Mouse (Mus musculus) G1E (cell line): ENCODE measurements around the gene Glp2r.

Experiments used
- CTCF ChIP-seq: IDR thresholded peaks from 2 replicates; pipeline ENCODE4 v1.5.1; 2012; ENCODE audit warnings: low read depth, low read length, inconsistent platforms, mixed read lengths
- GATA2 ChIP-seq: IDR thresholded peaks from 2 replicates; pipeline ENCODE4 v1.6.1; 2012; ENCODE audit warnings: low read depth, low read length, inconsistent platforms, borderline replicate concordance
- TAL1 ChIP-seq: conservative IDR thresholded peaks from 2 replicates; pipeline ENCODE4 v1.6.1; 2012; ENCODE audit warnings: low read depth, low read length, inconsistent platforms, mixed read lengths

- TF ChIP-seq CTCF (no peak), TAL1 (no peak), GATA2 (no peak)
Observed at GRCm38 (mm10) chr11:67806832-67807597, 36.1 kb upstream of the Glp2r start.
